Mouse (Mus musculus): ENCODE data around the gene Clptm1. TPM values are rescaled to one million over a fixed set of nuclear protein-coding genes. Genes with fewer than 3 reads are reported as not detected.

Clptm1 gene
- polyA plus RNA-seq, 1 experiment from 2014 or later: 76.9 TPM

- no peaks in the 10 kb centered on the region for H3K27me3 ChIP-seq (replicated peaks; ENCODE audit: insufficient read depth, low read length)
- H3K4me1 ChIP-seq (ENCODE audit: insufficient read depth, low read depth, low read length): no peaks in the 10 kb centered on the region; the same call in 1 of the 2 replicates
- WGBS: 96% methylated on average over 2 of the region's 2 CpGs
- TF ChIP-seq EP300 (IDR thresholded peaks at IDR 0.05) (no peak), CTCF (IDR thresholded peaks at IDR 0.05) (no peak)
- H3K27ac ChIP-seq (ENCODE audit: low read length): no peak overlapping the region
- ATAC-seq (no peak), DNase-seq (ENCODE audit: low spot score) (no peak)
- H3K9me3 ChIP-seq (ENCODE audit: low read length): no peaks in the 10 kb centered on the region
- H3K36me3 ChIP-seq (ENCODE audit: insufficient read depth, low read length): peaks cover 44% of the 10 kb centered on the region
- H3K4me2 ChIP-seq (replicated peaks; ENCODE audit: low read depth, low read length): no peak overlapping the region
- no peak overlapping the region for H3K9ac ChIP-seq (replicated peaks; ENCODE audit: low read depth)
- H3K4me3 ChIP-seq (ENCODE audit: low read depth, low read length): no peak overlapping the region
These were observed 30.2 kb downstream of the Clptm1 start for GRCm38 (mm10) chr7:19634591-19634990.

- Histone ChIP-seq H3K27ac (ENCODE audit: low read length) (no peak overlapping the region), H3K4me2 (replicated peaks; ENCODE audit: low read depth, low read length) (no peak overlapping the region), H3K4me3 (ENCODE audit: low read depth, low read length) (no peak overlapping the region), H3K36me3 (ENCODE audit: insufficient read depth, low read length) (peaks cover 36% of the 10 kb centered on the region), H3K4me1 (ENCODE audit: insufficient read depth, low read depth, low read length) (no peaks in the 10 kb centered on the region; the same call in 1 of the 2 replicates), H3K9ac (replicated peaks; ENCODE audit: low read depth) (no peak overlapping the region), H3K9me3 (ENCODE audit: low read length) (no peaks in the 10 kb centered on the region), H3K27me3 (replicated peaks; ENCODE audit: insufficient read depth, low read length) (no peaks in the 10 kb centered on the region)
- 94% methylated on average over 15 of the region's 15 CpGs for WGBS
- TF ChIP-seq CTCF (IDR thresholded peaks at IDR 0.05) (no peak), EP300 (IDR thresholded peaks at IDR 0.05) (no peak)
- ATAC-seq (no peak), DNase-seq (ENCODE audit: low spot score) (no peak)
These were observed 31.0 kb downstream of the Clptm1 start for GRCm38 (mm10) chr7:19633855-19634254.

- Histone ChIP-seq H3K4me1 (ENCODE audit: insufficient read depth, low read depth, low read length) (no peaks in the 10 kb centered on the region; the same call in 1 of the 2 replicates), H3K4me3 (ENCODE audit: low read depth, low read length) (no peak overlapping the region), H3K36me3 (ENCODE audit: insufficient read depth, low read length) (peaks cover 30% of the 10 kb centered on the region), H3K9ac (replicated peaks; ENCODE audit: low read depth) (no peak overlapping the region), H3K27ac (ENCODE audit: low read length) (no peak overlapping the region), H3K9me3 (ENCODE audit: low read length) (no peaks in the 10 kb centered on the region), H3K4me2 (replicated peaks; ENCODE audit: low read depth, low read length) (no peak overlapping the region), H3K27me3 (replicated peaks; ENCODE audit: insufficient read depth, low read length) (no peaks in the 10 kb centered on the region)
- ATAC-seq (no peak), DNase-seq (ENCODE audit: low spot score) (no peak)
- TF ChIP-seq EP300 (IDR thresholded peaks at IDR 0.05) (no peak), CTCF (IDR thresholded peaks at IDR 0.05) (no peak)
- WGBS: 91% methylated on average over 17 of the region's 17 CpGs
These were observed 31.6 kb downstream of the Clptm1 start for GRCm38 (mm10) chr7:19633197-19633596.

- Histone ChIP-seq H3K4me2 (replicated peaks; ENCODE audit: low read depth, low read length) (no peak overlapping the region), H3K4me3 (ENCODE audit: low read depth, low read length) (no peak overlapping the region), H3K4me1 (ENCODE audit: insufficient read depth, low read depth, low read length) (no peaks in the 10 kb centered on the region; the same call in 1 of the 2 replicates), H3K9me3 (ENCODE audit: low read length) (no peaks in the 10 kb centered on the region), H3K36me3 (ENCODE audit: insufficient read depth, low read length) (peaks cover 28% of the 10 kb centered on the region), H3K27ac (ENCODE audit: low read length) (no peak overlapping the region), H3K9ac (replicated peaks; ENCODE audit: low read depth) (no peak overlapping the region), H3K27me3 (replicated peaks; ENCODE audit: insufficient read depth, low read length) (no peaks in the 10 kb centered on the region)
- TF ChIP-seq CTCF (IDR thresholded peaks at IDR 0.05): no peak
- TF ChIP-seq EP300 (IDR thresholded peaks at IDR 0.05): no peak
- ATAC-seq (no peak), DNase-seq (ENCODE audit: low spot score) (no peak)
These were observed 32.1 kb downstream of the Clptm1 start for GRCm38 (mm10) chr7:19632720-19633119.

GRCm38 (mm10) chr7:19632275-19632674, 32.6 kb downstream of the Clptm1 start:
- TF ChIP-seq CTCF (IDR thresholded peaks at IDR 0.05) (no peak), EP300 (IDR thresholded peaks at IDR 0.05) (no peak)
- no peak overlapping the region for H3K4me2 ChIP-seq (replicated peaks; ENCODE audit: low read depth, low read length)
- no peak overlapping the region for H3K27ac ChIP-seq (ENCODE audit: low read length)
- ATAC-seq (no peak), DNase-seq (ENCODE audit: low spot score) (no peak)
- H3K9ac ChIP-seq (replicated peaks; ENCODE audit: low read depth): no peak overlapping the region
- no peak overlapping the region for H3K4me3 ChIP-seq (ENCODE audit: low read depth, low read length)
- H3K27me3 ChIP-seq (replicated peaks; ENCODE audit: insufficient read depth, low read length): no peaks in the 10 kb centered on the region
- no peaks in the 10 kb centered on the region; the same call in 1 of the 2 replicates for H3K4me1 ChIP-seq (ENCODE audit: insufficient read depth, low read depth, low read length)
- H3K9me3 ChIP-seq (ENCODE audit: low read length): no peaks in the 10 kb centered on the region
- peaks cover 24% of the 10 kb centered on the region for H3K36me3 ChIP-seq (ENCODE audit: insufficient read depth, low read length)

- Histone ChIP-seq H3K9ac (replicated peaks; ENCODE audit: low read depth) (peak within 1 kb of the TSS; percentile 43), H3K4me2 (replicated peaks; ENCODE audit: low read depth, low read length) (peak within 1 kb of the TSS; percentile 93), H3K9me3 (ENCODE audit: low read length) (no peaks in the 10 kb centered on the region), H3K27me3 (replicated peaks; ENCODE audit: insufficient read depth, low read length) (no peaks in the 10 kb centered on the region), H3K4me3 (ENCODE audit: low read depth, low read length) (peak within 1 kb of the TSS; percentile 58), H3K4me1 (ENCODE audit: insufficient read depth, low read depth, low read length) (no peaks in the 10 kb centered on the region; the same call in 1 of the 2 replicates), H3K36me3 (ENCODE audit: insufficient read depth, low read length) (peaks cover 17% of the 10 kb centered on the region; the same call in 1 of the 2 replicates), H3K27ac (ENCODE audit: low read length) (peak within 1 kb of the TSS; percentile 93)
- DNase-seq (ENCODE audit: low spot score): peak; percentile 91
- TF ChIP-seq EP300 (IDR thresholded peaks at IDR 0.05) (no peak), CTCF (IDR thresholded peaks at IDR 0.05) (no peak)
- WGBS: under 1% methylated on average over 21 of the region's 41 CpGs
- ATAC-seq: peak; percentile 64
These were observed 35.5 kb downstream of the Clptm1 start, which contains the start of gene Relb for GRCm38 (mm10) chr7:19629361-19629734. Relb (minus strand) TSS chr7:19629438.

Measured in lung, postnatal 0 days (tissue).